Mouse (Mus musculus): Measurements from ENCODE around the gene Card6.

Gene Card6

DNA sequence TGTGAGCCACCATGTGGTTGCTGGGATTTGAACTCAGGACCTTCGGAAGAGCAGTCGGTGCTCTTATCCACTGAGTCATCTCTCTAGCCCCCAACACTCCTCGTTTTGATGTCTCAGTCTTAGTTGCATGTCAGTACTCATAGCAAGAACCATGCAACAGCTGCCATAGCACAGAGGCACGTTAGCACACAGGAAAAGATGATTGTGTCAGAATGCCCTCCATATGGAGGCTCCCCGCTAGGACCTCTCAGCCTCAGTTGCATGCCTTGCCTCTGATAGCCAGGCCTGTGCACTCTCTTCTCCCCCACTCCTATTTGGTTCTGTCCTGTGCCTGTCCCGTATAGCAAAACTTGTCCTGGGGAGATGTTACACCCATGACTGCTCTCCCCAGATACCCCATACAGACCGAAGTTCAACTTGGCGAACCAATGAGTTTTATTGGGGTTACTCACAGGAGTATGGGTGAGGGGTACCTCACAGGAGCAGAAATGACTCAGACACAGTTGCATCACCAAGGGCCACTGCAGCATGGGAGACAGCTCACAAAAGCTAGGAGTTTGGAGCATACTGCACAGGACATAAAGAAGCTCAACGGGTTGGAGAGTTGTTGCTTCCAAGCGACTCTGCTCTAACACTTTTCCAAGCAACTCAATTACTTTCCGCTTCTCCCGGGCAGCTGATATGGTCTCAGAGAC is 20.9 kb upstream of the Card6 start:
- no peak for DNase-seq

DNA sequence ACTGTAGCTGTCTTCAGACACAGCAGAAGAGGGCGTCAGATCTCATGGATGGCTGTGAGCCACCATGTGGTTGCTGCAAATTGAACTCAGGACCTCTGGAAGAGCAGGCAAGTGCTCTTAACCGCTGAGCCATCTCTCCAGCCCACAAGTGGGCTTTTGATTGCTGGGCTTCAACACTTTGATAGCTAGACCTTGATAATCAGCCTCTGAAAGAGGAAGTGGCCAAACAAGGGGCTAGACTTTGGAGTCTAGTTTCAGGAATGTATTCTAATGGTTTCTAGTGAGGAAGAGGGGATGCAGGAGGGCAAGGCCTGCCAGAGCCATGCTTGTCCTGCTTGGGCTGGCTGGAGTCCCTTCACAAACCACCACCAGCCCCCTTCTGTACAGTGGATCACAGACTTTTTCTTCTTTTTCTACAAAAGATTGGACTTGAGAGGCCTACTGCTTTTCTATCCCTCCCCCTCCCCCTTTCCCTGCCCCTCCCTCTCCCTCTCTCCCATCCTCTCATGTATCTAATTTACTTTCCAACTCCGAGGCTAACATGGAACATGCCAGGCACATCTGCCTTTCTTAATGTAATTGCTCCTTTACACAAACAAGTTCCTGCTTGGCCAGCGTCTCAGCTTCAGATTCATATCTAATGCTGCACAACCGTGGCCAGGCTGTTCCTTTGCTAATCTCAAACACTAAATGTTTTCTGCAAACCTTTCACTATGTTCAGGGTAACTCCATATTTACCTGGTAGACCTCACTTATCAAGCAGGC is 20.0 kb upstream of the Card6 start:
- no peak for DNase-seq

DNA sequence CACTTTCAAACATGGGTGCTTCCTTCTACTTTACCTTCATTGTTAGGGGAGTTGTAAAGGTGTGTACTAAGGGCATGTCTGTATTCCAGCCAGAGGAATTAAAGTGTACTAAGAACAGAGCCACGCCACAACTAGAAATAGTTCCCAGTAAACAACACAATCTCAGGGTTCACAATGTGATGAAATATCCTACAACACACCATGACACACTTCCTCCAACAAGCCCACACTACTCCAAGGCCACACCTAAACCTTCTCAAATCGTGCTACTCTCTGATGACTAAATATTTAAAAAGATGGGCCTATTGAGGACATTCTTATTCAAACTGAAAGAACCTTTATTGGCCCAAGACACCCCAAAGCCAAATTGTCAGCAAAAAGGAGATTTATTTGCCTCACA is 19.1 kb upstream of the Card6 start:
- DNase-seq, result no peak

DNA sequence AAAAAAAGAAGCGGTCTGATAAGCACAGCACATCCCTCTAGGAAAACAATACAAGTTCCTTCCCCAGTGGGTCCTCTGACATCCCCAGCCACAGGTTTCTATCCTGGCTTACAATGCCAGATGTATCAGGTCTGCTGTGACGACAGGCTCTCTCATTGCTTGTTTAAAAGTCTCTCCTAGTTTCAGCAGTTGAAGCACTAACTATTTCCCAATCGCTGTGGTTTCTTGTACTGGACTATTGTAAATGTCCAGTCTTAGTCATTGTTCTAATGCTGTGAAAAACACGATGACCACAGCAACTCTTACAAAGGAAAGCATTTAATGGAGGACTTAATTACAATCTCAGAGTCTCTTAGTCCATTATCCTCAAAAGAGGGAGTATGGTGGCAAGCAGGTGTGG is 18.1 kb upstream of the Card6 start:
- DNase-seq, result no peak

DNA sequence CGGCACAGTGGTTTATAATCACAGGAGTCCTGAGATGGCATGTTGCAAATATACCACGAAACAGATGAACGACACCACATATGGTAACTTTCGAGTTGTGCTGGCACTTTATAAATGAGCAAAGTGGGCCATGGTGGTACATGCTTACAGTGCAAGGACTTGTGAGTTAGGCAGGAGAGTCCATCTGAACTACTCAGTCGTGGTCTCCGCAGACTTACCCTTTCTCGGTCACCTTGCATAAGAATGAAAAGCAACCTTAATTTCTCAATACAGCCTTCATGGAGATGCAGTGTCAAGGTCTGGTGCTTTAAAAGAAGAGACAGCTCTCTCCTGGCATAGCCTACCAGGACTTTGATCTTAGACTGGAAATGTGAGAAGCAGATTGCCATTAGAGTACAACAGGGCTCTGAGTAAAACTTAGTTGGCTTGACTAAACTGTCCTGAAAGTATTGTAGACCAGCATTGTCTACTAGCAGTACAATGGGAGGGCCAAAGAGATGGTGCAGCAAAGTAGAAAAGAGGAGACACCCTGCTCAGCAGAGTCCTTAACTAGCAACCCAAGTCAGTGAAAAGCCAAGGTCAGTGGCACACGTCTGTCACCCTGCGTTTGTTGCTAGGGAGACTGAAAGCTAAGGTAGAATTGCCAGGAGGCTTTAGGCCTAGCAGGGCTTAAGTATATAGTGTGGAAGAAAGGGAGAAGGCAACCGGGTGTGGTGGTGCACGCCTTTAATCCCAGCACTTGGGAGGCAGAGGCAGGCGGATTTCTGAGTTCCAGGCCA is 13.4 kb upstream of the Card6 start:
- no peak for DNase-seq

DNA sequence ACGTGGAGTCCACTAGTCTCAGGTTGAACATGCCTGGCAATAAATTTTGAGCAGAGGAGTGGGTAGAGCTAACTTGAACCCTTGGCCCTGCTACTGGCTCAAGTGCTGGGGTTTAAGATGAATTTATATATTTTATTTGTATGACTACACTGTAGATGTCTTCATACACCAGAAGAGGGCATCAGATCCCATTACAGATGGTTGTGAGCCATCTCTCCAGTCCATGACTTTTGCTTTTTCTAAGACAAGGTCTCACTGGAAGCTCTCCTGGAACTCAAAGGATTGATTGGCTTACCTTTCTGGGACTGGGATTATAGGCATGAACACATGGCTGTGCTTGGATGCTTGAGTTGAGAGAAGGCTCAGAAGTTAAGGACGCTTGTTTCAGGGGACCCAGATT is 11.4 kb upstream of the Card6 start:
- no peak for DNase-seq

DNA sequence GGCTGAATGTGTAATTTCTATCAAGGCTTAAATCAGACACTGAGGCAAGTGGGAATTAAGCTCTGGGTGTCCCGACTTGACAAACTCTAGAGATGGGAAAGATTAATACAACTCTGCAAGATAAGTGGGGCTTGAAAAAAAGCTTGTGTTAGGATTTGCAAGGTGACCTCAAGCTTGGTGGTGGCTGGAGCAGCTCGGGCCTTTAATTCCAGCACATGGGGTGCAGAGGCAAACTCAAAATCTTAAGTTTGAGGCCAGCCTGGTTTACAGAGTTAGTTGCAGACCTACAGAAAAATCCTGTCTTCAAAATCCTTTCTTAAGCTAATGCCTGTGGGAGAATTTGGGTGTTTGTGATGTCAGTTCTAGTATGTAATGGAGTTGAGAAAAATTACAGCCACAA is 10.9 kb upstream of the Card6 start:
- DNase-seq, result no peak

DNA sequence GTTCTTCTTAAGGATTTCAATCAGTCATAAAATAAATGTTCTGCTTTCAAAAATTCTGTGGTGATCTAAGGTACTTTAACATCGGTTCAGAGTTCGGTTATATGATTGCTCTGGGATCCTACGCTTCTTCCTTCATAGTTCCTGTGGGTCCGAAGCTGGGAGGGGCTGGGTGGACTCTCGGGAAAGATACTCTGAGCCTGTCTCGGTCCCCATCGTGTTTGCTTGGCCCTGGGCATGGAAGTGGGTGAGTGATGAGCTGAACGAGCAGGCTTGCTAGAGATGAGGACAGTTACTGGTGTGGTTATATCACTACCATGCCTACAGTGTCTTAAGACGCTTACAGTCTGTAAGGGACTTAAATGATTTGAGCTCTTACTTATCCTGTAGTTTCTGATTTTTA is 10.3 kb upstream of the Card6 start:
- DNase-seq, result no peak

DNA sequence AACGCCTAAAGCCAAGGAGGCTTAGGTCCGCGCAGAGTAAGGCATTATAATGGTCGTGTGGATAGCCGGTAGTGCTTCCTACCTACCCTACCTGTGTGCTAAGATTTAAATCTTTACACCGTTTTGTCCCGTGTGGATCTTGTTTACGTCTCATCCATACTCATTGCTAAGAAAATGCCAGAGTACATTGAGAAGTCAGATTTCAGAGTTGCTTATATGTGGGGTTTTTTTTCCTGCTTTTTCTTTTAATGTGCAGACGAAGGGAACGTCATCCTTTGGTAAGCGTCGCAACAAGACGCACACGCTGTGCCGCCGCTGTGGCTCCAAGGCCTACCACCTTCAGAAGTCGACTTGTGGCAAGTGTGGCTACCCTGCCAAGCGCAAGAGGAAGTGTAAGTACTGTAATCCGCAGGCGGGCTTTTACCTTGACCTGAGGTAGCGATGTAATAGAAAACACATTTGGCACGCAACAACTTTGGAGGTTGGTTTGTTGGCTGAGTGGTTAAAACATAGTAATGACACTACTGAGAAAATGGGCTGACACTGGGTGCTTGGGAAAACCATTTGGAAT is 8.8 kb upstream of the Card6 start:
- DNase-seq, result no peak

DNA sequence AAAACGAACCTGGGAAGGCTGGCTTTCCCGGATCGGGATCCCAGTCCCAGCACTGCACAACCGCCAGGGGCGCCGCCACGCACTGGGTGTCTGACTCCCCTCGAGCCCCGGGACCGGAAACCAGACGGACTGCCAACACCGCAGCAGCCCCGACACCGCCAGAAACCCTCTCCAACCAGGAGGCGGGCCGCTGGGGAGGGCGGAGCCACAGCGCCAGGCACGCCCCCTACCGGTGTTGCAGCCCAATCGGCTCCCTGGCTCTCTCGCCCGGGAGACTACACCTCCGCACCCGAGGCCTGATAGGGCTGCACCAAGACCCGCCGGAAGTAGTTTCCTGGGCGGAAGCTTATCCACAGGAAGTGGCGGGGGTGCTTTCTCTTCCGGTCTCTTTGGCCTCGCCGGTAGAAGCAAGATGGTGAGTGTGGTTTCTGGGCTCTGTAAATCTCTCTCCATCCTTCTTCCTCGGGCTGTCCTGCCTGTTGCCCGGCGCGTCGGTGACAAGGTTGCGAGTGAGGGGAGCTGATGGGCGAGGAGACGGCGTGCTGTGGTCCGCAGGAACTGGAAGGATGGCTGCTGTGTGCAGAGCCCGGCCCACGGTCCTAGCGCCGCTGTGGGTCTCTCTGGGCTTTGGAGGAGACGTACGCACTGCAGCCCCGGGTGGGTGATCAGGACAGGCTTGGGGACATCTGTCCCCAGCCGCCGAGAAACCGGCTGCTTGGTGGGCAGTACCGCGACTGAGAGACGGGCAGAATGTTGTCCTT is 8.1 kb upstream of the Card6 start, which contains the start of gene Rpl37:
Rpl37 (plus strand) TSS at position 376 of the 761 bp plus-strand sequence.
- DNase-seq, result peak; percentile 97

DNA sequence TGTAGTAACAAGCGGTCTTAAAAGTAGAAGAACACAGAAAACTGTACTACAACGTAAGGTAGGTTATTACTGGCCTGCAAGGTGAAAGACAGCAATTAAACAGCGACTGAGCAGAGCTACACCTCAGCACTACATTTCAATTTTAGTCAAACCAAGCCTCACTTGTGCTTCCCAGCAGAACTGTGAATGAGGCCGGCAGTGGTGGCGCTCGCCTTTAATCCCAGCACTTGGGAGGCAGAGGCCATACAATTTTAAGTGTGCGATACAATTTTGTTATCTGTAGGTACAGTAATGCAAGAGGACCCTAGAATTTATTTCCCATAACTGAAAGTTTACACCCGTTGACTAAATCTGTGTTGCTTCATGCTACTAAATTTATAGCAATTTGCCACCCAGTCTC is 6.8 kb upstream of the Card6 start:
- no peak for DNase-seq

DNA sequence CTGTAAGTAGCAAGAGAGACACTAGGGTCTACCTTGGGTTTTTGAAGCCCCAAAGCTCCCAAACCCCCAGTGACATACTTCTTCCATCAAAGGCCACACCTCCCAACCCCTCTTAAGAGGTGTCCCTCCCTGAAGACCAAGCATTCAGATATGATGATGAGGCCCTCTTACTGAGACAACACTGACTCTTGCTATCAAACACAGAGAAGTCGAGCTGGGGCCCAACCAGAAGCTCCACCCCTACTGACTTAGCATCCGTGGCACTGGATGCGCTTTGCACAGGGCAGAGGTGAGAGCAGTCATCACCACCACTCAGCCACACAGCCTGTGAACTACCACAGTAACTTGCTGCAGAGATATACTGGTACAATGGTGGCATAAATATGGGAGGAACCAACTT is 4.3 kb upstream of the Card6 start:
- no peak for DNase-seq

DNA sequence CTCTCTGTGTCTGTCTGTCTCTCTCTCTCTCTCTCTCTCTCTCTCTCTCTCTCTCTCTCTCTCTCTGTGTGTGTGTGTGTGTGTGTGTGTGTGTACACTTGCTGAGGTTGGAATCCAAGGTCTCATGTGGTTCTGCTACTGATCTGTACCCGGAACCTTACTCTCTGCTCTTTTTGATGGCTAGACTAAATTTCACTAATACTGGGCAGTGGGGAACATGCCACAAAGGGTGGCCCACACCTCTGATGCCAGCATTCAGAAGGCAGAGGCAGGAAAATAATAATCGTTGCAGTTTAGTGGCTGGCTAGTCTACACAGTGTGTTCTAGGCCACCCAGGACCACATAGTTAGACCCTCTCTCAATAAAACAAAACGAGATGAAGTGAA is 309 bp upstream of the Card6 start:
- no peak for DNase-seq

DNA sequence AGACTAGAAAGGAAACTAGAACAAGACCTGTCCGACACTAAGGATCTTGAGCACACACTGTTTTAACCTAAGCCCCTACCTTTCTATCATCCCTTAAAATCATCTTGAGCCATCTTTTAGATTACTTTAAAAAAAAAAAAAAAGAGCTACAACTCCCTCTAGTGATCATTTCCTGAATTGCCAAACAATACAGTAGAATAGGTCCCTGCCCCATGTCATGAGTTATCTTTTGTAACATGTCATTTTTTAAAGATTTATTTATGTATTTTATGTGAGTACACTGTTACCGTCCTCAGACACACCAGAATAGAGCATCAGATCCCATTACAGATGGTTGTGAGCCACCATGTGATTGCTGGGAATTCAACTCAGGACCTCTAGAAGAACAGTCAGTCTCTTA is 2.0 kb downstream of the Card6 start:
- DNase-seq, result no peak

DNA sequence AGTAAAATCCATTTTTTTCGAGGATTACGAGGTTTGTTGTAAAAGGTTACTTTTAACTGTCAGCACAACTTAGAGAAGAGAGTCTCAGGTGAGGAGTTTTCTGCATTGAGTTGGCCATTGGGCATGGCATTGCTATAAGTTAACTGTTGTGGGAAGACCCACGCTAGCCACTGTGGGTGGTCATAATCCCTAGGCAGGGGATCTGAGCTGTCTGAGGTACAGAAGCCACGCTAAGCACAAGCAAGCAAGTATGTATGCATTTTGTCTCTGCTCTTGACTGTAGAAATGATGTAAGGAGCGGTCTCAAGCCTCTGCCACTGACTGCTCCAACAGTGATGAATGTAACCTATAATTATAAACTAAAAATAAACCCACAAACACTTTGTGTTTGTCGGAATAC is 2.4 kb downstream of the Card6 start:
- DNase-seq, result no peak

DNA sequence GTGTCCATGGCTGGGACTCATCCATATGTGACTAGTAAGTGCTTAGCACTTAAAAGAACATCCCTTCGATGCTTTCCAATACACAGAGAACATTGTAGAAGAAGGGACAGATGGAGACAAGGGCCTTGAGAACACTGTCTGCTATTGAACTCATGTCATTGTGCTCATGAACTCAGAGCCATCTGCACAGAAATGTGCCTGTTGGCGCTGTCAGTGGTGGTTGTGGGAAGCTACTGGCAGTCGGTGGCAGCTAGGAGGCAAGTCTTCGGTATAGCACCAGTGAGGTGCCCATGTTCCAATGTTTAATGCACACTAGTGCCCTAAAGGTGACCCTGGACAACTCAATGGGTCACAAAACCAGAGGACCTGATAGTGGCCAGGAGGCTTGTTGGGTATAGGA is 6.0 kb downstream of the Card6 start:
- no peak for DNase-seq

DNA sequence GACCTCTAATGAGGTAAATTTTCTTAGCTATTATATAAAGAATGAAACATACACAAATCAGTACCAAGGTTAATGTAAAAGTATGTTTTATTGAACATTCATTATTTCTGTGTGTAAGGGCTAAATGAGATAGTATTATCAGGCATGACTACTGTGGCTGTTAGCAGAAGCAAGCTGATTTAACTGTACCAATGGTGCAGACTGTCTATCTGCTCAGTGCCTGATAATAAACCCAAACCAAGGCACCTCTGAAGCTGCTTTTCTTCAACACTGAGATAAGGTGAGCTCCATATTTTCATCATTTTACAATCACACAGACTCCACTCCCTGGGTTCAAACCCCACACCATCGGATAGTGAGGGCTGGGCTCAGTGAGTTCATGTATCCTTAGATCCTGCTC is 11.0 kb downstream of the Card6 start:
- DNase-seq, result no peak

DNA sequence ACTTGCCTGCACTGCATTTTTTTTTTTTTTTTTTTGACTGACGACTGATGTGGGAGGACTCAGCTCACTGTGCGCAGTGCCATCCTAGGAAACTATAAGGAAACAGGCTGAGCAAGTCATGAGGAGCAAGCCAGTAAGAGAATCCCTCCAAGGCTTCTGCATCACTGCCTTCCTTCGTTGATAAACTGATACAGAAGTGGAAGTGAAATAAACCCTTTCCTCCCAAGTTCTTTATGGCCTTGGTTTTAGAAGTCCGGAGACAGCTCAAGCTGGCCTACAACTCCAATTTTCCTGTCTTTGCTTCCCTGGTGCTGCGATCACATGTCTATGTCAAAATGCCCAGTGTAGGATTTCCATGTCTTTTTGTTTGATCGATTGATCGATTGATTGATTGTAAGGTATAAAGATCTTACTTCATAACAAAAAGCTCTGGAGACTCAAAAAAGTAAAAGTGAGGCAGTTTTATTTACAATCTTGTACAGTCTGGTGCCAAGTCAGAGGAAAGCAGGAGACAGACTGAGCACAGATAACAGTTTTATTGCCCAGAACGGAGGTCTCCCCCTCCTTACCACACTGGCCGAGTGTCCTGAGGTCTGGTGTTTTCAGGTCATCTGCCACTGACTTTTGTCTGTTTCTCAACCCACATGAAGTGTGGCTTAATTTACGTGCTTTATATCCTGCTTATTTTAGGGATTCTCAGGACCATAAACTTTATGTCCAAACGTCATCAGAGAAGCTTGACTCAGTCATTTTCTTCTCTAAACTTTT is 12.6 kb downstream of the Card6 start:
- DNase-seq, result no peak

DNA sequence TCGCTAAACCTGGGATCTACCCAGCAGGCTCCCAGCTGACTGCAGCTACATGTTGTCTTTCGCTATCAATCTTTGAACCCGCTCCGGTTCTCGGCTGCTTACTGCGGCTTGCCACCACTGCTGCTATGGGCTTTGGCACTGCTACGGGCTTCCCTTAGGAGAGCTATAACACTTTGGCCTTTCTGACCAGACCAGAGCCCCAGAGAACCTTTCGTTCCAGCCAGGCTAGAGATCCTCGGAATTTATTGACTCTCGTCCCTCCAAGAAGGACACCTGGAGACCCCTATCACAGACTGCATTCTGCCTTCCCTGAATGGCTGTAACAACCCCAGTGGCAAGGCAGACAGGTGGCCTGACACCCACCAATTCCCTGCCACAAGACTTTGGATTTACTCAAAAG is 18.2 kb downstream of the Card6 start:
- DNase-seq, result no peak

DNA sequence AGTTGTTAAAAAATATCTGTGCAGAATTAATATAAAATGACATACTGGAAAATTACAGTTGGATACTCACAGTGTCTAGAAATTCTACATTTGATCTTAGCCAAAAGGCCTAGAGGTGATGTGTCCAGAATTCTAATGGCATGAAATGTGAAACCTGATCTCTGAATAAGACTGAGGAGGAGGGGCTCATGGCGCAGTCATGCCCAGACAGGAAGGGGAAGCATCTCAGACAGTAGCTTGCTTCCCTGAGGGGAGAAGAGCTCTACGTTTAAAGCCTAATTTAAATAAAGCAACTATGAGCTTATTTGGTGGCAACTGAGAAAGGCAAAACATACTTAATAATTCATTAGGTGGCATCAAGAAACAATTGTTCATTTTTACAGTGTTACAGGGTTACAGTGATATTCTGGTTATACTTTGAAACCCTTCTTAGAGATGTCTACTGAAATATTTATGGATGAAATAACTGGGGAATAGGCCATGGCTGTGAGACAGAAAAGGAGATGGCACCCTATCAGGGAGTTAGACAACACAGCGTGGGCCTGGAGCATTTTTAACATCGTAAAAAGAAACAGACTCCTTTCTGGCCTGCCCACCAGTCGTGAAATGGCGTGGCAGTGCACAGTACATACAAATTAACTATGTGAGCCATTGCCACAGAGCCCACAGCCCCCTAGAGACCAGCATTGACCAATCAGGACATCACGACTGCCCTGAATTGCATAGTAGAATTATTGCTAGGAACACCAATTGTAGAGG is 19.3 kb downstream of the Card6 start:
- no peak for DNase-seq

DNA sequence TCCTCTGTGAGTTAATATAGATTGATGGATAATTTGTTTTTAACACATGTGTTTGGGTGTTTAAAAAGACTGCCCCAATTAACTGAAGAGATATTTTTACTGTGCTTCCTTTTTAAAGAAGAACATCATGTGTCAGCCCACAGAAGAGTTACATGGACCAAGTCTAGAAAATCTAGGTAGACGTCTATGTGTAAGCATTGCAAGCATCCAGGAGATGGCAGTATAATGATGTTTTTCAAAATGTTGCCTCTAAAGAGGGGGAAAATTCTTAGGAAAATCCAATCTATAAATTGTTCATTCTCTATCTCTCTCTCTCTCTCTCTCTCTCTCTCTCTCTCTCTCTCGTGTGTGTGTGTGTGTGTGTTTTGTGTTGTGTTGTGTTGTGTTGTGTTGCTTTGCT is 22.2 kb downstream of the Card6 start:
- DNase-seq, result no peak

All from cerebellum, adult 11 months (tissue).